Mouse (Mus musculus): ENCODE data around the gene Cilp.

- no peak for TF ChIP-seq CTCF (IDR thresholded peaks at IDR 0.05; ENCODE audit: low read depth, low read length)
- no peak for TF ChIP-seq POLR2A (IDR thresholded peaks at IDR 0.05; ENCODE audit: insufficient read depth, low read length)
- no peak for TF ChIP-seq EP300 (IDR thresholded peaks at IDR 0.05; ENCODE audit: insufficient read depth, low read depth, low read length)
Measured at GRCm38 (mm10) chr9:65243249-65243648, 21.7 kb upstream of the Cilp start.
